In the genomic region with DNA sequence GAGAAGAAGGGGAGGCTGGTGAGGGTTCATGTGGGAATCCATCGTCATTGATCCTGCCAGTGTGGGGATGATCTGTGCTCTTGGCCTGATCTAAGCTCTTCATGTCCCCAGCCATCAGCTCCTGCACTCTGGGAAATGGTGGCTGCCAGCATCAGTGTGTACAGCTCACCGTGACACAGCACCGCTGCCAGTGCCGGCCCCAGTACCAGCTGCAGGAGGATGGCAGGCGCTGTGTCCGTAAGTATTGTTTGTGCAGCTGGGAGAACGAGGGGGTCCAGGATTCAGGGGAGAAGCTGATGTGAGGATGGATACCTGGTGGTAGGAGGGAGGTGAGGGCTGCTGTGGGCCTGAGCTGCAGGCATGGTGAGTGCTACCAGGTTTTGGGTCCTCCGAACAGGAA, we compare ENCODE assay signal across 14 mouse cellular contexts. TPM values are rescaled to one million over a fixed set of nuclear protein-coding genes. Genes with fewer than 3 reads are reported as not detected.
DNase-seq lines count a peak whose midpoint lies in the region; ATAC-seq and TF ChIP-seq lines count a peak whose summit lies in the region.
"Had no signal": no experiment of that assay in that cellular context is flagged by ENCODE, and none has a peak within 500 bp of the region (broad histone marks: within the 10 kb centered on the region; RNA-seq: fewer than 3 reads in every experiment).

No protein-coding gene starts in this region.

- H3K4me3 ChIP-seq in forebrain, embryonic 14.5 days (ENCODE audit: low read depth, low read length), result no peak overlapping the region
- H3K4me3 ChIP-seq in hindbrain, embryonic 16.5 days (ENCODE audit: low read length), result no peak overlapping the region
- no peak overlapping the region for H3K4me3 ChIP-seq in midbrain, embryonic 14.5 days (replicated peaks; ENCODE audit: low read depth, low read length)
- H3K4me3 ChIP-seq: heart, embryonic 12.5 days; liver, embryonic 13.5 days; megakaryocyte, embryonic 14.5 days had no signal

- peak; percentile 36 for DNase-seq in brain, embryonic 14.5 days (ENCODE audit: low read depth)
- no peak for DNase-seq in forebrain, embryonic 14.5 days (ENCODE audit: low spot score)
- DNase-seq in midbrain, embryonic 14.5 days, result peak; percentile 20
- DNase-seq in adrenal gland, adult 8-10 months, result no peak
- DNase-seq in thymus, postnatal 10 days (ENCODE audit: low spot score in 2 of 2), result no peak
- no peak for DNase-seq in gastrocnemius, postnatal 25 days
- no peak for DNase-seq in urinary bladder, postnatal 14 days (ENCODE audit: low spot score)
- DNase-seq: cerebellum, postnatal 10 days; heart, postnatal 36 days; liver, embryonic 13.5 days had no signal

- WGBS in forebrain, embryonic 14.5 days, result 64% methylated on average over 8 of the region's 8 CpGs
- WGBS in hindbrain, embryonic 16.5 days, result 53% methylated on average over 8 of the region's 8 CpGs
- WGBS in midbrain, embryonic 14.5 days, result 59% methylated on average over 8 of the region's 8 CpGs

- no peaks in the 10 kb centered on the region for H3K4me1 ChIP-seq in forebrain, embryonic 14.5 days (ENCODE audit: control insufficient read depth, insufficient read depth, low read length)
- H3K4me1 ChIP-seq in hindbrain, embryonic 16.5 days (ENCODE audit: control insufficient read depth, insufficient read depth, low read depth, low read length), result peaks cover 4% of the 10 kb centered on the region
- no peaks in the 10 kb centered on the region for H3K4me1 ChIP-seq in midbrain, embryonic 14.5 days (ENCODE audit: control insufficient read depth, insufficient read depth, low read length)

- TF ChIP-seq POLR2A in brain, embryonic 14.5 days (IDR thresholded peaks at IDR 0.05; ENCODE audit: borderline replicate concordance, extremely low read depth, insufficient read depth, insufficient read length, poor library complexity, severe bottlenecking), result no peak

- peak overlapping the region; percentile 21; the same call in 1 of the 2 replicates for H3K9ac ChIP-seq in forebrain, embryonic 14.5 days (ENCODE audit: low read length)
- peak overlapping the region; percentile 46 for H3K9ac ChIP-seq in hindbrain, embryonic 16.5 days (ENCODE audit: low read depth, low read length)
- H3K9ac ChIP-seq in midbrain, embryonic 14.5 days (replicated peaks; ENCODE audit: low read length), result no peak overlapping the region
- H3K9ac ChIP-seq: heart, embryonic 12.5 days; liver, embryonic 13.5 days had no signal

- H3K36me3 ChIP-seq in forebrain, embryonic 14.5 days (ENCODE audit: control insufficient read depth, insufficient read depth, low read length), result no peaks in the 10 kb centered on the region
- no peaks in the 10 kb centered on the region for H3K36me3 ChIP-seq in hindbrain, embryonic 16.5 days (ENCODE audit: control insufficient read depth, insufficient read depth, low read length)
- H3K36me3 ChIP-seq in midbrain, embryonic 14.5 days (ENCODE audit: control insufficient read depth, insufficient read depth, low read length), result no peaks in the 10 kb centered on the region
- H3K36me3 ChIP-seq: heart, embryonic 12.5 days; liver, embryonic 13.5 days had no signal

- H3K4me2 ChIP-seq in forebrain, embryonic 14.5 days (ENCODE audit: low read length), result no peak overlapping the region
- H3K4me2 ChIP-seq in hindbrain, embryonic 16.5 days (ENCODE audit: low read length), result peak overlapping the region; percentile 10; the same call in 1 of the 2 replicates
- peak overlapping the region; percentile 9; the same call in 1 of the 2 replicates for H3K4me2 ChIP-seq in midbrain, embryonic 14.5 days (ENCODE audit: low read length)
- H3K4me2 ChIP-seq: heart, embryonic 12.5 days; liver, embryonic 13.5 days had no signal

- ATAC-seq in forebrain, embryonic 14.5 days, result no peak
- ATAC-seq in hindbrain, embryonic 16.5 days, result no peak
- no peak for ATAC-seq in midbrain, embryonic 14.5 days (ENCODE audit: low FRiP score, low TSS enrichment)
- ATAC-seq: intestine, embryonic 16.5 days had no signal

- no peaks in the 10 kb centered on the region for H3K9me3 ChIP-seq in forebrain, embryonic 14.5 days (replicated peaks; ENCODE audit: control insufficient read depth, low read length)
- H3K9me3 ChIP-seq in hindbrain, embryonic 16.5 days (ENCODE audit: control insufficient read depth, low read length), result no peaks in the 10 kb centered on the region
- no peaks in the 10 kb centered on the region for H3K9me3 ChIP-seq in midbrain, embryonic 14.5 days (ENCODE audit: control insufficient read depth, low read length)
- H3K9me3 ChIP-seq: heart, embryonic 12.5 days; liver, embryonic 13.5 days; megakaryocyte, embryonic 14.5 days had no signal

- TF ChIP-seq CTCF in brain, embryonic 14.5 days (IDR thresholded peaks at IDR 0.05; ENCODE audit: borderline replicate concordance, extremely low read depth, insufficient read depth, insufficient read length), result no peak

- no peak overlapping the region for H3K27ac ChIP-seq in forebrain, embryonic 14.5 days (ENCODE audit: low read depth, low read length)
- H3K27ac ChIP-seq in hindbrain, embryonic 16.5 days (ENCODE audit: low read depth, low read length), result peak overlapping the region; percentile 30; the same call in 1 of the 2 replicates
- H3K27ac ChIP-seq in midbrain, embryonic 14.5 days (replicated peaks; ENCODE audit: low read depth, low read length), result no peak overlapping the region
- H3K27ac ChIP-seq: liver, embryonic 13.5 days had no signal

- H3K27me3 ChIP-seq in forebrain, embryonic 14.5 days (replicated peaks; ENCODE audit: control insufficient read depth, insufficient read depth, low read length), result no peaks in the 10 kb centered on the region
- H3K27me3 ChIP-seq in hindbrain, embryonic 16.5 days (replicated peaks; ENCODE audit: control insufficient read depth, insufficient read depth, low read length), result no peaks in the 10 kb centered on the region
- no peaks in the 10 kb centered on the region for H3K27me3 ChIP-seq in midbrain, embryonic 14.5 days (ENCODE audit: control insufficient read depth, insufficient read depth, low read length)

RNA-seq across cellular contexts. Expression of gene Arhgef16, which starts 52.2 kb away (rescaled TPM):
- 0.67 and 1.2 TPM in 2 replicates for polyA plus RNA-seq in brain, embryonic 14.5 days (2012; rRNA removed)
- polyA plus RNA-seq in forebrain, embryonic 14.5 days (2014; fragmentation: Nextera tagmentation; extraction: Ambion mirVana), result 0.32 and 0.56 TPM in 2 replicates
- polyA plus RNA-seq in hindbrain, embryonic 16.5 days (2015; fragmentation: Nextera tagmentation; extraction: Ambion mirVana), result 1.8 and 2.6 TPM in 2 replicates
- 0.74 and 0.93 TPM in 2 replicates for polyA plus RNA-seq in midbrain, embryonic 14.5 days (2014; fragmentation: Nextera tagmentation; extraction: Ambion mirVana)
- under 1 TPM; 0.09 to 0.51 (median 0.32) TPM for total RNA-seq in adrenal gland, adult 8-10 months (2022)
- under 1 TPM; 0.23 to 0.43 TPM for total RNA-seq in gastrocnemius, postnatal 25 days (2021)

Comparison
In these comparisons a context has a peak if more than half of its experiments do, and no peak if none do; other contexts are left out.
1. DNase-seq: peak in brain, embryonic 14.5 days (single experiment) and midbrain, embryonic 14.5 days (single experiment); none in forebrain, embryonic 14.5 days (single experiment), adrenal gland, adult 8-10 months (single experiment), thymus, postnatal 10 days (0 of 2), gastrocnemius, postnatal 25 days (single experiment) and urinary bladder, postnatal 14 days (single experiment).